Mouse (Mus musculus) thymus, adult 18-20 months (tissue): Measurements from ENCODE around the gene Chd9.
"Not testable (repeated sequence)": the region's sequence is repeated elsewhere in the genome, so short reads cannot be mapped to it uniquely, and the experiment has no call there.

Experiments used
- DNase-seq, 2 experiments: peaks; one replicate each; pipeline ENCODE4 v3.0.0; 2022; ENCODE audit warnings: mixed read lengths in 2 of 2

Chd9 gene

DNA sequence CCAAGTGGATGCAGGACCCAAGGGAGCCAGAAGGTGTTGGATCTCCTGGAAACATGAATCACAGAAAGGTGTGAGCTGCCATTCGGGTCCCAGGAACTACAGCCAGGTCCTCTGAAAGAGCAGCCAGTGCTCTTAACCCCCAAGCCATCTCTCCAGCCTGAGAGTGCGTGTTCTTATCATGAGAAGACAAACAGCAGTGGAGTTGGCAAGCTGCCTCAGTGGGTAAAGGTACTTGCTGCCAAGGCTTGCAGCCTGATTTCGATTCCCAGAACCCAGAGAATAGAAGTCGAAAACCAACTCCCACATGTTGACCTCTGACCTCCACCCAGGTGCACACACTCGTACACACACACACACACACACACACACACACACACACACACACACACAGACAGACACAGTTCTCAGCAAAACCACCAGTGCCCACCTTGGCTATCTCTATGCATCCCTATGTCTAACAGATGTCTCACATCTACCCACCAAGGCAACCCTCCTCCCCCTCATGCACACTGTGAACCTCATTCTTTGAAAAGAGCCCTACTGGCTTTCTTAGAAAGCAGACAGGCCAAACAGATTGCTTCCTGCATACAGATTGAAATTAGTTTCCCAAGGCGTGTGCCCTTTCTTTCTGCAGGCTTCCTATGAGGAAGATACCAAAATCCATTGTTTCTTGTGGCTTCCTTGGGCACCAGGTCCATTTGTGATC is 43.4 kb downstream of the Chd9 start:
- DNase-seq, result no peak

DNA sequence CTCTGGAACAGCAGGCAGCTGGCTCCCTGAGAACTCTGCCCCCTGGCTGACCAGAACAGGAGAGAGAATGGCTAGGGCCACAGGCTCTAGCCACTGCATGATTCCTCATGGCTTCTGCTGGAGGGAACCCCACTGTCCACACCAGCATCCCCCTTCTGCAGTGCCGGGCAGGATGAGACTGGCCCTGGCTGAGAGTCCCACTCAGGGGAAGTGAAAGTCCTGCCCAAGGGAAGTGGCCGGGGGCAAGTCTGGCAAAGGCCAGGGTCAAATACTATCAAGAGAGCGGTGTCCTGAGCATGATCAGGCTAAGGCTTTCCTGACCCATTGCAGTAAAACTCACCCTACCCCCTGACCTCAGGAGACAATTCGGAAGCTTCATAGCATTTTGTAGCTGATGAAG is 44.9 kb downstream of the Chd9 start:
- no peak for DNase-seq

- peak; percentile 25 to 26 for DNase-seq
These were observed 48.1 kb downstream of the Chd9 start for GRCm38 (mm10) chr8:90876213-90876721.

DNA sequence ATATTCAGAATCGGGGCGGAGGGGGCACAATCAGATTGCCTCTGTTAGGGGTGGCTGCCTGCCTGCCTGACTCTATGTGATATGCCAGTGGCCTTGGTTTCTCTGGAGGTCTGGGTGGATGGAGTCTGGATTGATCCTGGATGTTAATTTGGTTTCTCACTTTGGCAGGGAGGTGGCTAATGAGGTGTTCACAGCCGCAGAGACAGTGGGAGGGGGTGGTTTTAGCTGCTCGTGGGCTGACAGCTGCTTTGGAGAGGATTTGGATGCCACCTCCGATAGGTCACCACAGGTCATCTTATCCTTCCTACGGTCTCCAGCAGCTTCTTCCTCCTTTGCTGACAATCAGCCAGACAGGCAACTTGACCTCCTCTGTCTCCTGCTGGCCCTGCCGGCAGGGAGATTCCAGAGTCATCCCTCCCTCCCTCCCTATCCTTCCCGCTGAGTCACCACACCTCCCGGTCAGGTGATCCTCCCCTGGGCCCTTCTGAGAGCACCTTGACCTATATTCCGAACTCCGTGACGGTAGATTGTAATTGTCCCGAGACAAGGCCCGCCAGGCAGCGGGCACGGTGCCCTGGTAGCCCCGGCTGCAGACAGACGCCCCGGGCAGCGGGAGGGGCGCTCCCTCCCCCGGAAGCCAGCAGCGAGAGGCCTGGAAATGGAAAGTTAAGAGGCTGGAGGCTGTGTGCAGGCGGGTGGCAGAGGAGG is 48.7 kb downstream of the Chd9 start:
- DNase-seq, result peak; percentile 66 to 69

DNA sequence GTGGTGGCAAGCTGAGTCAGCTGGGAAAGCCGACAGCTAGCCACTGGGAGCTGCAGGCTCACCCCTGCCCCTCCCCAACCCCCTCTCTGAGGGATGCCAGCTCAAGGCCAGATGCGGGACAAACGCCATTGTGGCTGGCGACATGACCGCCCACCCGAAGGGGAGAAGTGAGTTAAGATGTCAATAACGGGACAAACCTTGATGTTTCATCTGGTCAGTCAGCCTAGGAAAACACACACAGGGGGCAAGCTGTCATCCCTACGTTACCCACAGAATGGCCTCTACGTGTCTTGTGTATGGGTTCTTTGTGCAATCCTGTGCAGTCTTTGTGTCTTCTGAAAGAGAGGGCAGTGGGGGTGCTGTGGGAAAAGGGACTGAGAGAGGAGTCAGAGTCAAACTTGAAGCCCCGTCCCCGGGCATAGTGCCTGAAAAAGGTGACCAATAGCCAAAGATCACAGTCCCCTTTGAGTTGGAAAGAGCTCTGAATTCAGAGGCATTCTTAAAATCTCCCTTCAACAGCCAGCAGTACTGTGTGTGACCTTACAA is 49.4 kb downstream of the Chd9 start:
- DNase-seq, result no peak

DNA sequence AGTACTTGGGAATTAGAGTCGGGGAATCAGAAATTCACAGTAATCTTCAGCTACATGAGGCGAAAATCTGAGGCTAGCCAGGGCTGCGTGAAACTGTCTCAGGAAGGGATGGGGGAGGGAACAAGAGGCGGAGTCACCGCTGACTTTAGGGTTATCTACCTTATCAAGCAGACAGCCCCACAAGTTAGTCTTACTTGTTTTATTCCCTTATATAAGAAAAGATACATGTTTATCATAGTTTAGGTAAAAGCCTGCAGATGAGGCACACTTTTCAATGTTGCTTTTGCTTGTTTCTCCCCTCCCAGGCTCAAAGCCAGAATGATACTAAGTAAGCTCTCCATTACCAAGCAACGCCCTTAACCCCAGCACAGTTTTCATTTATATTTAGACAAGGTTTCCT is 50.4 kb downstream of the Chd9 start:
- DNase-seq, result no peak

DNA sequence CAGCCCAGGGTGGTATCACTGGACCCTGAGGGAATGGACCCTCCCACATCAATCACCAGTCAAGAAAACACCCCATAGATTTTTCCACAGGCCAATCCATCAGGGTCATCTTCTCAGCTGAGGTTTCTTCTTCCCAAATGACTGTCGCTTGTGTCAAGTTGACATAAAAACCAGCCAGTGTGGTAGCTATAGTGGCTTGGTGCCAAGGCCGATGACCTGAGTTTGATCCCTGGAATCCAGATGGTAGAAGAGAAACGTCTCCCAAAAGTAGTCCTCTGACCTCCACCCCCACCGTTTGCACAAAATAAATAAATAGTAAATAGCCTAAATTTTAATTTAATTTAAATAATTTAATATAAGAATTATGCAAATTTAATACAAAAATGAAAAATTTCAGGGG is 51.9 kb downstream of the Chd9 start:
- no peak for DNase-seq

DNA sequence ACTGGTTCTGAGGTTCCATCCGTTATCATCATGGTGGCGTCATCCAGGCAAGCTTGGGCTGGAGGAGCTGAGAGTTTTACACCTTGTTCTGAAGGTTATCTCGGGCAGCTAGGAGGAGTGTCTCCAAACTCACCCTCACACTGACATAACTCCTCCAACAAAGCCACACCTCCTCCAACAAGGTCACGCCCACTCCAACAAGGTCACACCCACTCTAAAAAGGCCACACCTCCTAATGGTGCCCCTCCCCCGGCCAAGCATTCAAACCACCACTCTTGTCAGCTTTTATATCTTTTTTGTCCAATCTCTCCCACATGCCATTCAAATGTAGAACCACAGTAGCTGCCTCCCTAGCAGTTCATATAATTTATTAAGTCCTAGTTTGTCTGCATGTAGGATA is 53.0 kb downstream of the Chd9 start:
- DNase-seq, result no peak

DNA sequence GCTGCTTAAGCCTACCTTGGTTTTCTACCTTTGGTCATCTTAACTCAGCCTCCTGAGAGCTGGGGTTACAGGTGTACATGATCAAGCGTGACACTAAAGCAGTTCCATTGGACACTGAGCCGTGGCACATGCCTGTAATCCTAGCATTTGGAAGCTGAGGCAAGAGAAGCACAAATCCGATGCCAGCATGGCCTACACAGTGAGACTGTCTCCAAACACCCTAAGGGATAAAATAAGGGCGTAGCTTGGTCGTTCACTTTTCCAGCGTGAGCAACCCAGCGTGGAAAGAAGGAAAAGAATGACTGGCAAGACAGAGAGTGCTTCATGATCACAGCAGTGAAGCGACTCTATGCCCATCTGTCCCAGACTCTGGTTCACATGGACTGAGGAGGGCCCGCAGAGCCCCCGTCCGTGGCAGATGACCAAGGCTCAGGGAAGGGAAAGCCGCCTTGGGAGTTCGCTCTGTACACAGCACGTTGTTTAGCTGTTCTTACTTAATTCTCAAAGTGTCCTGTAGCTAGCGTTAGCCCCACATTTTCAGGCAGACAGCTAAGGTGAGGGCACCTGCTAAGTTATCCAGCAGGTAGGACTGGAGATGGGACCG is 54.0 kb downstream of the Chd9 start:
- DNase-seq, result no peak

DNA sequence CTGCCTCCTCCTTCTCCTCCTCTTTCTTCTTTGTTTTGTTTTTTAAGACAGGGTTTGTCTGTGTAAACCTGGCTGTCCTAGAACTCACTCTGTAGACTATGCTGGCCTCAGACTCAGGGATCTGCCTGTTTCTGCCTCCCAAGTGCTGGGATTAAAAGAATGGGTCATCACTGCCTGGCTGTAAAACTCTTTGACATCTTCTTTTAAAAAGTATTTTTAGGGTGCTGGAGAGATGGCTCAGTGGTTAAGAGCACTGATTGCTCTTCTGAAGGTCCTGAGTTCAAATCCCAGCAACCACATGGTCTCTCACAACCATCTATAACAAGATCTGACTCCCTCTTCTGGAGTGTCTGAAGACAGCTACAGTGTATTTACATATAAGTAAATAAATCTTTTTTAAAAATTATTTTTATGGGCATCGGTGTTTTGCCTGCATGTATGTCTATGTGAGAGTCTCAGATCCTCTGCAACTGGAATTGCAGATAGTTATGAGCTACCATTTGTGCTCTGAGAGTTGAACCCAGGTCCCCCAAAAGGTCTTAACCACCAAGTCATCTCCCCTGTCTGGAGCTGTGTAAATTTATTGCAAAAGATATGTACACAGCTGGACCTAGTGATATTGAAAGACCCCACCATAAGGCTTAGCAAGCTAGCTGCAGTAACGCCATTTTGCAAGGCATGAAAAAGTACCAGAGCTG is 57.7 kb downstream of the Chd9 start:
- DNase-seq, result no peak

DNA sequence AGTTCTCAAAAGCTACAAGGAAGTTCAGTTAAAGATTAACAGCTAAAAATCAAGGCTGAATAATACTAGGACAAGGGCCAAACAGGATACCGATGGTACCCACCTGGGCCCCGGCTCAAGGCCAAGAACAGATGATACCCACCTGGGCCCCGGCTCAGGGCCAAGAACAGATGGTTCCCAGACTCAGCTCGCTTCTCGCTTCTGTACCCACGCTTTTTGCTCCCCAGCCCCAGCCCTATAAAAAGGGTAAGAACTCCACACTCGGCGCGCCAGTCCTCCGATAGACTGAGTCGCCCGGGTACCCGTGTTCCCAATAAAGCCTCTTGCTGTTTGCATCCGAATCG is 58.2 kb downstream of the Chd9 start:
- DNase-seq, result not testable (repeated sequence)

DNA sequence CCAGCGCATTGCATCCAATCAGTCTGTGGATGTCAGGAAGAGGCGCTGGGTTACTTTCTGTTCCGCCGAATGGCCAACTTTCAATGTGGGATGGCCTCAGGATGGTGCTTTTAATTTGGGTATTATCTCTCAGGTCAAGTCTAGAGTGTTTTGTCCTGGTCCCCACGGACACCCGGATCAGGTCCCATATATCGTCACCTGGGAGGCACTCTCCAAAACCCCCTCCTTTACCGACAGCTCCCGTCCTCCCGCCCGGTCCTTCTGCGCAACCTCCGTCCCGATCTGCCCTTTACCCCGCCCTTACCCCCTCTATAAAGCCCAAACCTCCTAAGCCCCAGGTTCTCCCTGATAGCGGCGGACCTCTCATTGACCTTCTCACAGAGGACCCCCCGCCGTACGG is 59.2 kb downstream of the Chd9 start:
- DNase-seq, result not testable (repeated sequence)

DNA sequence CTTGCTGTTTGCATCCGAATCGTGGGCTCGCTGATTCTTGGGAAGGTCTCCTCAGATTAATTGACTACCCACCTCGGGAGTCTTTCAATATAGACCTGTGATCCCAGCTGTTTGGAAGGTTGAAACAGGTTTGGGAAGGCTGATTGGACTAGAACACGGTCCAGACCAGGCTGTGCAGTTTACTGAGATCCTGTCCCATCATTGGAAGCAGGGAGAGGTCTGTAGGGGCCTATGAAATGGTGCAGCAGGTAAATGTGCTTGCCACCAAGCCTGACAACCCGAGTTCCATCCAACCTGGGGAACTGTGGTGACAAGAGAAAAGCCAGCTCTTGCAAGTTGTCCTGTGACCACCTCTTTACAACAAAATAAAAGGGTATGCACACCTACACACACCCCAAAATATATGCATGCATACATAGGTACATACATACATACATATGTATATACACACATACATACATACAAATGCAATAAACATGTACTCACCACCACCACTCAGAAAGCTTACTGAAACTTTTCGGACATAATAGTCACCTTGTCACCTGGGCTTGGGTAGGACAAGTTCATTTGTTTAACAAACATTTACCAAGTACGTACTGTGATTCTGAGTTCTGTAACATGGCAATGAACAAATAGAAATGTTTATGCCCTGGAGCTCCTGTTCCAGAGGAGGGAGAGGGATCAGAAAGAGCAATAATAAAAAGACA is 63.9 kb downstream of the Chd9 start:
- DNase-seq, result no peak

GRCm38 (mm10) chr8:90892579-90892919 is 64.4 kb downstream of the Chd9 start:
- no peak for DNase-seq

GRCm38 (mm10) chr8:90894231-90894914 is 66.2 kb downstream of the Chd9 start:
- no peak for DNase-seq

DNA sequence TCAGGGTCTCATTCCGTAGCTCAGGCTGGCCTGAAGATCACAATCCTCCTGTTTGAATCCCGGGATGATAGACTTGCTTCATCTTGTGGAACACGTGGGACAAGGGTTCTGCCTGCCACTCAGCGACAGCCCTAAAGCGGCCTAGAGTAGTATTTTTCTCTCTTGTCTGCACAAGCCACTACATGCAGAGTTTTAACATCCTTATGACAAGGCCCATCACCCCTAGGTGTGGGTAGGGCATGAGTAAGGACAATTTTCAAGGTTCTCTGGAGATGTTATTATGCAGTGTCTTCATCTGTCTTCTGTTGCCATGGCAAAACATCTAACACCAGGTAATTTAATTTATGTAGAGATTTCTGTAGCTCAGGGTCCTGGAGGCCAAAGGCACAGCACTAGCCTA is 69.2 kb downstream of the Chd9 start:
- no peak for DNase-seq

- no peak for DNase-seq
These were observed 70.4 kb downstream of the Chd9 start for GRCm38 (mm10) chr8:90898578-90898977.

DNA sequence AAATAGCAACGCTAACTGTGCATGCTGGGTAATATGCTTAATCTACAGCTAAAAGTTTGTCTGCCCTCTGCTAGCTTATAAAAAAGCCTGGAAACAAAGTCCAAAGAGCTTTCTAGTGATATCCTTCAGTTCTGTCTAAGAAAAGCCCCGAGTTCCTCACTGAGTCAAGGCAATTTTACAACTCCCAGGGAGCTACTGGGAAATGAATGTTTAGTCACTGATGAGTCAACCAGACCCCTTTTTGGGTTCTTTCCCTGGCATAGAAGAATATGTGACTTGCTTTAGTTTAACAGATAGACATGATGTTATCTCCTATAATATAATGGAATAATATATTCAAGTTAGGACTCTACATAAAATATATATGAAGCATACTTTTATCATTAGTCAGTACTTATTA is 73.8 kb downstream of the Chd9 start:
- DNase-seq, result no peak

DNA sequence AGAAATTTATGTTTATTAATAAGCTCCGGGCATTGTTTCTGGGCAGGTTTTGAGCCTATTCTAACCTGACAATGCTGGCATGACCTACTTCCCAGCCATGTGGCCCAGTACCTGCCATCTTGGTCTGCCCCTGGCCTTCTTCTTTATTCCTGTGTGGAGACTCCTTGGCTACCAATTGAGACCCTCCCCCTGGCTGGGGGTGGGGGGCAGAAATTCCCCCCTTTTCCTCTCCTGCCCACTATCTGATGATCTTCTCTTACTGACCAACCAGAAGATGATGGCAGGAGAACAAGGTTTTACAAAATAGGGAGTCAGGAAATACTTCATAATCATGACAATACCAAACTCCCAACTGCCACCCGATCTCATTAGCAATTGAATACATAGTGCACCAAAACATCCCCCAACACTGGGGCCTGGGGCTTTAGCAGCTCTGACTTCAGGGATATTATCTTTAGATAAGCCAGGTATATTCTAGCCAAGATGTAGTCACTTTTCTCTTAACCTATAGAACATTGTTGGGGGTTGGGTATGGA is 76.1 kb downstream of the Chd9 start:
- DNase-seq, result no peak

DNA sequence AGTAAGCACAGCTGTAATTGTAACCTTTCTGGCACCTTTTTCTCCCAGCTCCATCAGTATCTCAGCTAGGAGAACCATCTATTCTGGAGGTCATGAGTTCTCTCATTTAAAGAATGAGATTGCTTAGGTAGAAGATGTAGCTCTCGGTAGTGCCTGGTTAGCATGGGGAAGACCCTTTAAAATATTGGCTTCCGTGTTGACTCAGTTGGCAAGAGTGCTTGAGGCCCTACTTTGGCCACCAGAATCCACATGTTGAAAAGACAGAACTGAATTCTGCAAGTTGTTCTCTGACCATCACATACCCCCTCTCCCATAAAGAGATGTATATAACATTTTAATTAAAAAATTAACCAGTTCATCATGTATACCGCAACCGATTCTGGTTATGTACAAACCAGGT is 78.8 kb downstream of the Chd9 start:
- DNase-seq, result no peak

- no peak for DNase-seq
These were observed 79.3 kb downstream of the Chd9 start for GRCm38 (mm10) chr8:90907516-90907847.
